Mouse (Mus musculus) E14TG2a.4 (cell line): ENCODE results near the gene Dennd4b.

ENCODE experiments used
- CTCF ChIP-seq: conservative IDR thresholded peaks from 2 replicates; pipeline ENCODE4 v1.5.1; 2014; ENCODE audit warnings: low read length
- NANOG ChIP-seq: IDR thresholded peaks from 2 replicates; pipeline ENCODE4 v1.6.1; 2014; ENCODE audit warnings: borderline replicate concordance, low read length, mixed read lengths
- POU5F1 ChIP-seq: IDR thresholded peaks from 2 replicates; pipeline ENCODE4 v1.6.1; 2014; ENCODE audit warnings: low read length, borderline replicate concordance

GRCm38 (mm10) chr3:90268190-90268589, 3.2 kb downstream of the Dennd4b start:
- TF ChIP-seq CTCF (no peak), NANOG (no peak), POU5F1 (no peak)
